Mouse (Mus musculus) inflammation-experienced regulatory T-cells, adult 16 weeks (primary cell): ENCODE data around the gene Klk1b3. TPM values are rescaled to one million over a fixed set of nuclear protein-coding genes. Genes with fewer than 3 reads are reported as not detected.

ENCODE experiments used
- polyA plus RNA-seq: library from polyadenylated mRNA; unstranded; fragments of 100-300 nt; shearing (Covaris generic); gene quantifications from one replicate; pipeline ENCODE4 v1.2.1, GENCODE M21; 2017

The Klk1b3 gene
- polyA plus RNA-seq: not detected

DNA sequence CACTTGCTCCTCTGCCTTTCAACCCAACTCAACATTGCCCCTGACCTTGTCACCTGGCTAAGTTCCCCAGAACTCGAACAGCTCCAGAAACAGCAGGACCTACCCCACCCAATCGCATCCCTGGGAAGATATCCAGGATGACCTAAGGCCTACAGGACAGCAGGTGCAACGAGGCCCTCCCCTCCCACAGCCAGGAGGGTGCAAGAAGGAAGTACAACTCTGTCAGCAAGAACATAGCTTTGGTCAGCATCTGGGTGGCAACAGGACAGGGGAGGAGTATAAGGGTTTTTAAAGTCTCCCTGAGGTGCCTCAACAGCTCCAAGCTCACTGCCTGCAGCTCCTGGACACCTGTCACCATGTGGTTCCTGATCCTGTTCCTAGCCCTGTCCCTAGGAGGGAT is at the start of gene Klk1b3:
Klk1b3 (plus strand) TSS at position 301 of the 400 bp plus-strand sequence.

GRCm38 (mm10) chr7:44187936-44188335 is 10.1 kb upstream of the Klk1b3 start, which contains the start of gene Klk1b24:
Gene Klk1b24 (plus strand): TSS chr7:44188236.

GRCm38 (mm10) chr7:44207135-44207534 is 9.1 kb downstream of the Klk1b3 start, which contains the start of gene Klk1b4:
Gene Klk1b4 (plus strand): TSS chr7:44207435.

DNA sequence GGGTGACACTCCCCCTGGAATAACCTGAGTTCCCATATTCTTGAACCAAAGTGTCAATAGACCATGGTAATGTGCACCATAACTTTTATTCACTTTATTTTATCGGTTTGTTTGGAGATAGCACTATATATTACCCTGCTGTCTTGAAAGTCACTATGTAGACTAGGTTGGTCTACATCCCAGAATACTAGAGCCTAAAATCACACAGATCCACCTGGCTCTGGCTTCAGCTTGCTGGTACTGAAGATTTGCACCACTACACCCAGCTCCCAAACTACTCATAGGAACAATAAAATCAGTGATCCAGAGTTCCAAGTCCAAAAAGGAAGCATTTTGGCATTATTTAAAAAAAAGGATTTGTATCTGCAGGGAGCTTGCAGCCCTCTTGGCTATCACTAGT is 17.7 kb downstream of the Klk1b3 start, which contains the start of gene Klk1b5:
Klk1b5 (plus strand) TSS at position 301 of the 400 bp plus-strand sequence.

GRCm38 (mm10) chr7:44225076-44225475 is 27.1 kb downstream of the Klk1b3 start, which contains the start of gene Klk1:
Gene Klk1 (plus strand): TSS chr7:44225360.

GRCm38 (mm10) chr7:44235909-44236308 is 37.9 kb downstream of the Klk1b3 start, which contains the start of gene Gm36864:
Gene Gm36864 (plus strand): TSS chr7:44236177.

GRCm38 (mm10) chr7:44246055-44246983 is 48.3 kb downstream of the Klk1b3 start, which contains the start of the genes 1700028J19Rik and 2410002F23Rik:
Gene 1700028J19Rik (minus strand): TSS chr7:44246695.
Gene 2410002F23Rik (plus strand): TSS chr7:44246722.

Other genes starting within 250 kb of the Klk1b3 start
- gene Klk1b8, start 247.5 kb upstream of the Klk1b3 start, polyA plus RNA-seq: not detected
- not detected for gene Klk1b1, start 231.4 kb upstream of the Klk1b3 start, polyA plus RNA-seq
- 0.73 TPM for gene Klk1b9, start 222.1 kb upstream of the Klk1b3 start, polyA plus RNA-seq
- gene Klk1b11, start 202.3 kb upstream of the Klk1b3 start, polyA plus RNA-seq: not detected
- not detected for gene Klk1b26, start 186.0 kb upstream of the Klk1b3 start, polyA plus RNA-seq
- 4.1 TPM for gene Klk1b27, start 145.9 kb upstream of the Klk1b3 start, polyA plus RNA-seq
- not detected for gene Klk1b21, start 95.9 kb upstream of the Klk1b3 start, polyA plus RNA-seq
- not detected for gene Klk1b22, start 85.5 kb upstream of the Klk1b3 start, polyA plus RNA-seq
- not detected for gene Klk1b16, start 61.4 kb upstream of the Klk1b3 start, polyA plus RNA-seq
- gene Klk1b24, start 10.0 kb upstream of the Klk1b3 start, polyA plus RNA-seq: not detected
- not detected for gene Klk1b4, start 9.2 kb downstream of the Klk1b3 start, polyA plus RNA-seq
- not detected for gene Klk1b5, start 17.8 kb downstream of the Klk1b3 start, polyA plus RNA-seq
- not detected for gene Klk1, start 27.2 kb downstream of the Klk1b3 start, polyA plus RNA-seq
- not detected for gene Gm36864, start 38.0 kb downstream of the Klk1b3 start, polyA plus RNA-seq
- 1.4 TPM for gene 1700028J19Rik, start 48.5 kb downstream of the Klk1b3 start, polyA plus RNA-seq
- gene 2410002F23Rik, start 48.5 kb downstream of the Klk1b3 start, polyA plus RNA-seq: 201 TPM
- gene Acp4, start 59.2 kb downstream of the Klk1b3 start, polyA plus RNA-seq: 0.27 TPM
- not detected for gene Gm15517, start 63.3 kb downstream of the Klk1b3 start, polyA plus RNA-seq
- gene Clec11a, start 108.7 kb downstream of the Klk1b3 start, polyA plus RNA-seq: 0.45 TPM
- 0.26 TPM for gene Shank1, start 112.1 kb downstream of the Klk1b3 start, polyA plus RNA-seq
- gene Syt3, start 185.9 kb downstream of the Klk1b3 start, polyA plus RNA-seq: 0.43 TPM
- 1.3 TPM for gene 1700008O03Rik, start 187.6 kb downstream of the Klk1b3 start, polyA plus RNA-seq
- not detected for gene Lrrc4b, start 230.8 kb downstream of the Klk1b3 start, polyA plus RNA-seq